Mouse (Mus musculus) kidney, adult 18-20 months (tissue): ENCODE data around the gene Foxf1.

ENCODE experiments used
- DNase-seq: peaks from one replicate; pipeline ENCODE4 v3.0.0; 2021

The Foxf1 gene

GRCm38 (mm10) chr8:121115136-121115535, 30.9 kb downstream of the Foxf1 start:
- DNase-seq = no peak

- peak; percentile 87 for DNase-seq
Measured at GRCm38 (mm10) chr8:121115948-121116347, 31.8 kb downstream of the Foxf1 start, which contains the start of gene Foxc2. Gene Foxc2, plus strand, starts transcription at chr8:121116171.

GRCm38 (mm10) chr8:121116591-121117185, 32.5 kb downstream of the Foxf1 start:
- DNase-seq = peak; percentile 31

GRCm38 (mm10) chr8:121117186-121117651, 33.0 kb downstream of the Foxf1 start:
- no peak for DNase-seq

GRCm38 (mm10) chr8:121117906-121118305, 33.7 kb downstream of the Foxf1 start:
- DNase-seq = no peak

GRCm38 (mm10) chr8:121118634-121119420, 34.6 kb downstream of the Foxf1 start:
- DNase-seq = no peak

- DNase-seq = no peak
Measured at GRCm38 (mm10) chr8:121119635-121120455, 35.7 kb downstream of the Foxf1 start.

- DNase-seq = no peak
Measured at GRCm38 (mm10) chr8:121120456-121121419, 36.6 kb downstream of the Foxf1 start.

GRCm38 (mm10) chr8:121121704-121122103, 37.5 kb downstream of the Foxf1 start:
- DNase-seq = no peak

- no peak for DNase-seq
Measured at GRCm38 (mm10) chr8:121122368-121122767, 38.2 kb downstream of the Foxf1 start.

- no peak for DNase-seq
Measured at GRCm38 (mm10) chr8:121123113-121123512, 38.9 kb downstream of the Foxf1 start.

- no peak for DNase-seq
Measured at GRCm38 (mm10) chr8:121124547-121125239, 40.5 kb downstream of the Foxf1 start.

GRCm38 (mm10) chr8:121125311-121125876, 41.2 kb downstream of the Foxf1 start:
- DNase-seq = peak; percentile 78

GRCm38 (mm10) chr8:121126191-121126590, 42.0 kb downstream of the Foxf1 start:
- no peak for DNase-seq

- no peak for DNase-seq
Measured at GRCm38 (mm10) chr8:121126694-121127093, 42.5 kb downstream of the Foxf1 start.

- no peak for DNase-seq
Measured at GRCm38 (mm10) chr8:121127291-121127701, 43.1 kb downstream of the Foxf1 start.

GRCm38 (mm10) chr8:121127756-121128375, 43.7 kb downstream of the Foxf1 start, which contains the start of gene Foxl1:
Gene Foxl1, plus strand, starts transcription at chr8:121127940.
- no peak for DNase-seq

- DNase-seq = no peak
Measured at GRCm38 (mm10) chr8:121128531-121129264, 44.5 kb downstream of the Foxf1 start.

GRCm38 (mm10) chr8:121129265-121129940, 45.2 kb downstream of the Foxf1 start:
- DNase-seq = no peak
